Mouse (Mus musculus) left cerebral cortex, adult 6 months (tissue): Measurements from ENCODE around the gene Gm11007. TPM values are rescaled to one million over a fixed set of nuclear protein-coding genes. Genes with fewer than 3 reads are reported as not detected.

ENCODE experiments used
- long read RNA-seq, 2 experiments: library from polyadenylated mRNA; unstranded; transcript quantifications; one replicate each; pipeline ENCODE4 v2.0.0; 2019 to 2020
- polyA plus RNA-seq: library from polyadenylated mRNA; unstranded; fragments of <200 nt; fragmentation: Nextera tagmentation; gene quantifications from 2 replicates; pipeline ENCODE4 v1.2.3, GENCODE M21; 2021

Gene Gm11007
- polyA plus RNA-seq: not detected in 2 replicates
- long read RNA-seq, experiment 1, partial matches to known transcripts: 63 of 88 reads
- long read RNA-seq, experiment 1, other reads (novel, unspliced or antisense): 25 of 88 reads
- long read RNA-seq, experiment 2, partial matches to known transcripts: 0 of 27 reads
- long read RNA-seq, experiment 2, other reads (novel, unspliced or antisense): 27 of 27 reads

DNA sequence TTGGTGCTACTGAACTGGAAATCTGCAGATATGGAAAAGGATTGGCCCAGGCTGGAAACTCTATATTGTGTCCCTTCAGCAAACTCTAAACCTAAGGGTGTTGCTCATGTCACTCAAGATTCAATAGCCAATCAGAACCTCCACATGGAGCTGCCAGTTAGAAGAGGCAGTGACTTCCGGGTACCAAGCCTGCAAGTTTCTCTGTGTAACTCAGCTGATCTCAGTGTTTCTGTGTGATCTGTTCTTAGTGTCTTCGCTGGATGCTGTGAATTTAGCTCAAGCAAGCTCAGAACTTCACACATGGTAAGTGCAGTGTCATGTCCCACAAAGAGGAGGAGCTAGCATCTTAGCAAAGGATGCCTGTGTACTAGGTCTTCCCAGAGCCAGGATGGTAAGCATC is at the start of gene Gm11007:
TSS of gene Gm11007 (plus strand) at position 301 of the 400 bp plus-strand sequence.

Other genes starting within 250 kb of the Gm11007 start
- gene Gm4724, start 208.2 kb upstream of the Gm11007 start, polyA plus RNA-seq: 15.5 and 43.3 TPM in 2 replicates
- gene Zfp965, start 174.0 kb upstream of the Gm11007 start, polyA plus RNA-seq: 6.2 and 8.8 TPM in 2 replicates
- 20.9 and 23.4 TPM in 2 replicates for gene Zfp969, start 59.7 kb downstream of the Gm11007 start, polyA plus RNA-seq
- not detected in 2 replicates for gene Gm2007, start 97.6 kb downstream of the Gm11007 start, polyA plus RNA-seq
- 3.5 and 4.4 TPM in 2 replicates for gene Gm14288, start 157.1 kb downstream of the Gm11007 start, polyA plus RNA-seq
- gene Gm6710, start 225.2 kb downstream of the Gm11007 start, polyA plus RNA-seq: 24.9 and 25.0 TPM in 2 replicates